Mouse (Mus musculus) midbrain, postnatal 0 days (tissue): ENCODE data around the gene Prkar2a. TPM values are rescaled to one million over a fixed set of nuclear protein-coding genes. Genes with fewer than 3 reads are reported as not detected.

Experiments used
- ATAC-seq: fragments of 200-750 bp; cut with Nextera tagmentation; 2 replicates; pipeline ENCODE4 v1.8.0; 2017; ENCODE audit warnings: moderate number of reproducible peaks, mild to moderate bottlenecking, moderate TSS enrichment, moderate library complexity; ENCODE audit not compliant: low FRiP score
- DNase-seq: peaks from one replicate; pipeline ENCODE4 v3.0.0-alpha.2; 2015; ENCODE audit warnings: low spot score
- H3K27ac ChIP-seq: fragments of 300-500 bp; sonication (generic); 2 replicates; pipeline ENCODE4 v1.5.1; 2014; ENCODE audit warnings: low read depth, mild to moderate bottlenecking, low read length, mixed read lengths
- H3K27me3 ChIP-seq: fragments of 300-500 bp; sonication (generic); 2 replicates; pipeline ENCODE4 v1.6.1; 2014; ENCODE audit warnings: low read length, control low read depth, mixed read lengths; ENCODE audit not compliant: insufficient read depth
- H3K36me3 ChIP-seq: fragments of 300-500 bp; sonication (generic); 2 replicates; pipeline ENCODE4 v1.6.1; 2014; ENCODE audit warnings: low read length, control low read depth, mixed read lengths; ENCODE audit not compliant: insufficient read depth
- H3K4me1 ChIP-seq: fragments of 300-500 bp; sonication (generic); 2 replicates; pipeline ENCODE4 v1.6.1; 2014; ENCODE audit warnings: mild to moderate bottlenecking, control low read depth, antibody characterized with exemption, low read length, mixed read lengths; ENCODE audit not compliant: insufficient read depth
- H3K4me2 ChIP-seq: fragments of 300-500 bp; sonication (generic); 2 replicates; pipeline ENCODE4 v1.6.1; 2014; ENCODE audit warnings: low read depth, mild to moderate bottlenecking, low read length, mixed read lengths; ENCODE audit not compliant: poor library complexity, severe bottlenecking
- H3K4me3 ChIP-seq: fragments of 300-500 bp; sonication (generic); 2 replicates; pipeline ENCODE4 v1.5.1; 2014; ENCODE audit warnings: low read depth, mild to moderate bottlenecking, low read length, moderate library complexity
- H3K9ac ChIP-seq: fragments of 300-500 bp; sonication (generic); replicated peaks from 2 replicates; pipeline ENCODE4 v1.6.1; 2014; ENCODE audit warnings: mild to moderate bottlenecking, low read length, moderate library complexity, mixed read lengths; ENCODE audit not compliant: poor library complexity, severe bottlenecking
- H3K9me3 ChIP-seq: fragments of 300-500 bp; sonication (generic); 2 replicates; pipeline ENCODE4 v1.6.1; 2016; ENCODE audit warnings: low read length, control low read depth
- CTCF ChIP-seq: IDR thresholded peaks from 2 replicates; pipeline ENCODE4 v1.5.1; 2016; ENCODE audit warnings: antibody characterized with exemption, mild to moderate bottlenecking
- WGBS: fragments of 180-500 bp; shearing (Covaris S2); extraction: QIAGEN DNeasy Blood & Tissue Kit; methylation state at CpG from one replicate; pipeline ENCODE4 v1.1.7; 2014; 5-methylcytosine and 5-hydroxymethylcytosine counted together
- polyA plus RNA-seq: library from polyadenylated mRNA; unstranded; fragments of >200 nt; fragmentation: Nextera tagmentation; extraction: Ambion mirVana; gene quantifications from 2 replicates; pipeline ENCODE4 v1.2.1, GENCODE M21; 2015
- total RNA-seq: library from RNA; depleted of rRNA; stranded (reverse); fragments of >200 nt; gene quantifications from 2 replicates; pipeline ENCODE4 v1.2.3, GENCODE M21; 2014; rRNA removed

The Prkar2a gene
- total RNA-seq: 107 and 137 TPM in 2 replicates
- 44.8 and 49.7 TPM in 2 replicates for polyA plus RNA-seq

DNA sequence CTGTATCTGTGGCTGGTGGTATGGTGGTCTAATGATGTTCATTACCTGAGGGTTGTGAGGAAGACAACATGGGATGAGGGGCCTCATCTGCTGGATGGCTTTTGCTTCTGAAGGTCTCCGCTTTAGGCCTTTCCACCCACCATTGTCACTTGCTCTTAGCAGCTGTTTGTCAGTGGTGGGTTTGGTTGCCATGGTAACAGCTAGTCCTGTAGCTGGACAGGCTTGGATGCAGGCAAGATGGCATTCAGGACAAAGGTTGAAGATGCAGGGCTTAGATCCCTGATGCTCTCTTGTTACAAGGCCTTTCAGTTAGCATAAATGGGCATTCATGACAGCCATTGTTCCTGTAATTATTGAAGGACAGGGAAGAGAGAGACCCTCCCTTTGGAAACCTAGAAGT, at the start of gene Prkar2a:
Gene Prkar2a, plus strand, starts transcription at position 209 of the 400 bp plus-strand sequence.
- peak within 1 kb of the TSS; percentile 44 for H3K27ac ChIP-seq
- DNase-seq: peak; percentile 79
- H3K27me3 ChIP-seq: no peaks in the 10 kb centered on the region
- H3K4me3 ChIP-seq: no peak within 1 kb of the TSS
- TF ChIP-seq CTCF: no peak
- H3K9me3 ChIP-seq: no peaks in the 10 kb centered on the region
- WGBS: 28% methylated on average over 1 of the region's 1 CpGs
- no peak for ATAC-seq
- peaks cover 4% of the 10 kb centered on the region for H3K36me3 ChIP-seq
- no peak within 1 kb of the TSS for H3K9ac ChIP-seq
- H3K4me2 ChIP-seq: no peak within 1 kb of the TSS
- peaks cover 14% of the 10 kb centered on the region for H3K4me1 ChIP-seq

DNA sequence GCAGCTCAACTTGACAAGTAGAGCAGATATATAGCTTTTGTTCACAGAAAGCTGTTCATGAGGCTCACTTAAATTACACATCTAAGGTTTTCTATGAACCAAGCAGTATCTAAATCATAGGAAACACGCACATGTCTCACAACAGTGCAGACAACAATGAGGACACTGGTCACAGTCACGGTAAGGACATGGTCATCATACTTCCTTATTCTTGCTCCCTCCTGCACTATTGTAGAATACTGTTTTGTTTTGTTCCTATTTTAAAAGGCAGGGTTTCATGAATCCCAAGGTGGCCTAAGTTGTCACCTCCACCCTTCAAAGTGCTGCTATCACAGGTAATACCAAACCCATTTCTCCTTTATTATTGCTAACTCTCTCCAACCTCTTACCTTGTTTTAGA, 49.3 kb upstream of the Prkar2a start:
- no peak for DNase-seq
- Histone ChIP-seq H3K9me3 (no peaks in the 10 kb centered on the region), H3K4me3 (no peak overlapping the region), H3K9ac (no peak overlapping the region), H3K27me3 (no peaks in the 10 kb centered on the region), H3K4me1 (no peaks in the 10 kb centered on the region), H3K36me3 (peaks cover 12% of the 10 kb centered on the region; the same call in 1 of the 2 replicates), H3K27ac (no peak overlapping the region), H3K4me2 (no peak overlapping the region)
- no peak for TF ChIP-seq CTCF
- 91% methylated on average over 2 of the region's 2 CpGs for WGBS
- no peak for ATAC-seq

- DNase-seq (no peak), ATAC-seq (no peak)
- 49% methylated on average over 10 of the region's 10 CpGs for WGBS
- H3K4me2 ChIP-seq: peak overlapping the region; percentile 90
- H3K4me1 ChIP-seq: peaks cover 7% of the 10 kb centered on the region; the same call in 1 of the 2 replicates
- no peaks in the 10 kb centered on the region for H3K27me3 ChIP-seq
- no peaks in the 10 kb centered on the region for H3K36me3 ChIP-seq
- TF ChIP-seq CTCF: no peak
- no peak overlapping the region for H3K27ac ChIP-seq
- peak overlapping the region; percentile 89 for H3K9ac ChIP-seq
- no peaks in the 10 kb centered on the region for H3K9me3 ChIP-seq
- peak overlapping the region; percentile 99 for H3K4me3 ChIP-seq
These were observed 40.9 kb upstream of the Prkar2a start for GRCm38 (mm10) chr9:108648166-108648565.

DNA sequence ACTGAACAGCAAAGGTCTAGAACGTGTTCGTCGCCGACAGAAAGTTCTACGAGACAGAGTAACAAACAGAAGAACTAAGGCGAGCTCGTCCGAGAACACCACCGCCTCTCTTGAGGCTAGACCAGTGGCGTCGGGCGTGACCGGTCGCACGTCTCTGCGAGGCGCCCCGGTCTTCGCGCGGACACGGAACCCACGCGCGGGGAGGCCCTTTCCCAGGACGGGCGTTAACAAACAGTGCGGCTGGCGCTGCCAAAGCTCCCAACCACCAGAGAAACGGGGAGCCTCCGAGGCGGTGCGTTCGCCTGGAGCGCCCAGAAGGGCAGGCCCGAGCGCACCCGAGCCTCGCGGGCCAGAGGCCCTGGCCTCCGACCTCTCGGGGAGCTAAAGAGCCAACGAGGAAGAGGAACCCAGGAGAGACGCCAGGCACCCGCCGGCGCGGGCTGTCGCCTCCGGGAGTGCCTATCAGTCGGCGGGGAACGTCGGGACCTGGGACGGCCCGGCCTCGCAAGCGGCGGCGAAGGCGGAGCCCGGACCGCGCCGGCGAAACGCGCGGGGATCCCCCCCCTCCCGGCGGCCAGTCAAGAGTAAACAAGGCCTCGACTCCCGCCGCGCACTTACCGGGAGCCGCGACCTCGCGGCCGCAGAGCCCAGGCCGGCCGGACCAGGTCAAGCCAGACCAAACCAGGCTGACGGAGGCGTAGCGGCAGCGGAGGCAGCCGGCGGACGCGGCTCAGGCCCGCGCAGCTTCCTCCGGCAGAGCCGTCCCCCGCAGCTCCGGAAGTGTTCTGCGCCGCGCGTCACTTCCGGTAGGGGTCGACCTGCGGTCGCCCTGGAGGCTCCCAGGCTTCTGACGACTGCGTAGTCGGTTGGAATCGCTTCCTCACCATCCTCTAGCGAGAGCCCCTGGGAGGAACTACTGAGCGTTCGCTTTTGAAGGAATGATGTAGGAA, 40.2 kb upstream of the Prkar2a start, which contains the start of gene Arih2:
Gene Arih2, minus strand, starts transcription at position 776 of the 950 bp plus-strand sequence.
- Histone ChIP-seq H3K27ac (peak within 1 kb of the TSS; percentile 87), H3K27me3 (no peaks in the 10 kb centered on the region), H3K4me1 (peaks cover 7% of the 10 kb centered on the region; the same call in 1 of the 2 replicates), H3K4me3 (peak within 1 kb of the TSS; percentile 99), H3K36me3 (no peaks in the 10 kb centered on the region), H3K9me3 (no peaks in the 10 kb centered on the region), H3K9ac (peak within 1 kb of the TSS; percentile 89), H3K4me2 (peak within 1 kb of the TSS; percentile 90)
- DNase-seq (peak; percentile 95), ATAC-seq (peak; percentile 98)
- WGBS: under 1% methylated on average over 97 of the region's 112 CpGs
- no peak for TF ChIP-seq CTCF

- Histone ChIP-seq H3K9me3 (no peaks in the 10 kb centered on the region), H3K9ac (peak overlapping the region; percentile 89), H3K4me3 (peak overlapping the region; percentile 99), H3K27ac (peak overlapping the region; percentile 87), H3K27me3 (no peaks in the 10 kb centered on the region), H3K4me2 (peak overlapping the region; percentile 90), H3K36me3 (no peaks in the 10 kb centered on the region), H3K4me1 (peaks cover 7% of the 10 kb centered on the region; the same call in 1 of the 2 replicates)
- ATAC-seq (no peak; the same call in 1 of the 2 replicates), DNase-seq (no peak)
- TF ChIP-seq CTCF: no peak
- WGBS: 30% methylated on average over 29 of the region's 29 CpGs
These were observed 39.3 kb upstream of the Prkar2a start for GRCm38 (mm10) chr9:108649561-108650440.
